Mouse (Mus musculus): Measurements from ENCODE around the gene Megf8.

The Megf8 gene

GRCm38 (mm10) chr7:25396621-25397020 lies 79.7 kb downstream of the Megf8 start:
- in situ Hi-C loops (cut with MboI, MseI): loop anchor here (5.0 kb wide), 1 partner anchor 1024 kb away; the partner anchor contains the start of gene Kcnn4

GRCm38 (mm10) chr7:25398610-25399009 lies 81.6 kb downstream of the Megf8 start, which contains the start of gene Lipe:
TSS of gene Lipe (minus strand) at chr7:25398710.
- in situ Hi-C loops (cut with MboI, MseI): loop anchor here (5.0 kb wide), 1 partner anchor 1026 kb away; the partner anchor contains the start of gene Kcnn4

DNA sequence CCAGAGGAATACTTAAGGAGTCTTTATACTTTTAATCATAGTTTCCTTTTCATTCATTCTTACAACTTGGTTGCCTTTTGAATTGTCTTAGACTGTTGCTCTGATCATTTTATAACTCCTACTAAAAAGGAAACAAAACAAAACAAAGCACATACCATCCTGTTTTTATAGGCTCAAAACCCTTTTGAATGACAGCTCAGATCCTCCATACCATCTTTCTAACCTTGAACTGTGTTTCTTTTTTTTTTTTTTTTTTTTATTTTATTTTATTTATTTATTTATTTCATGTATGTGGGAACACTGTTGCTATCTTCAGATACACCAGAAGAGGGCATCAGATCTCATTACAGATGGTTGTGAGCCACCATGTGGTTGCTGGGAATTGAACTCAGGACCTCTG lies 82.1 kb downstream of the Megf8 start:
- in situ Hi-C loops (cut with MboI, MseI): loop anchor here (5.0 kb wide), 1 partner anchor 1027 kb away; the partner anchor contains the start of gene Kcnn4

DNA sequence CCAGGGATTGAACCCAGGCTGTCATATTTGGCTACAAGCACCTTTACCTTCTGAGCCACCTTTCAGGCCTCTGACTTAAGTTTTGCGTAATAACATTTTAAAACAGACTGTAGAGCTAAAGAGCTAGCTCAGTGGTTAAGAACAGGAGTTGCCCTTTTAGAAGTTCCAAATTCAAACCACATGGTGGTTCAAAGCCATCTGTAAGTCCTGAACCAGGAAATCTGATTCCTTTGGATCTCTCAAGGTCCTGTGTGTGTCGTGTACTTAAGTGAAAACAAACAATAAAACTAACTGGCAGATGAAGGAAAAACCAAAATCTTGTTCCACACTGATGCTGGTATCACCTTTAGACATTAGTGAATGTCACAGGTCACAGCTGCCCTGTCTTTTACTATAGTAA lies 84.6 kb downstream of the Megf8 start:
- in situ Hi-C loops (cut with MboI, MseI): no loop called here

DNA sequence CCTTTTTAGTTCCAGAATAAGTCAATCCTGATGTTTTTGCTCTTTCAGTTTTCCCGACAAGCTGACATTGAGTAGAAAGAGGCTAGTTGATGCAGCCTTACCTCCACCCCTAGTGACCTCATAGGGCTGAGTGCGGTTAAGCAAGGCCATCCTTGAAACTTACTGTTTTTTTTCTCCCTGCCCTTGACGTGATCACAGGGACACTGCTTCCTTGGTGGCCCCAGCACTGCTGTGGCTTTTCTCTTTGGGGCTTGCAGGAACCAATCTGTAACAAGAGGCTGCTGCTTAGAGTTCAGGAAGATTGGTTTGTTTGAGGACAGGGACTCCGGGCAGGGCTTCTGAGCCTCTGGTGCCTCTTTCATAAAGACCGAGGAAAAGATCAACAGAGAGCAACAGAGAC lies 85.0 kb downstream of the Megf8 start:
- in situ Hi-C loops (cut with MboI, MseI): no loop called here

DNA sequence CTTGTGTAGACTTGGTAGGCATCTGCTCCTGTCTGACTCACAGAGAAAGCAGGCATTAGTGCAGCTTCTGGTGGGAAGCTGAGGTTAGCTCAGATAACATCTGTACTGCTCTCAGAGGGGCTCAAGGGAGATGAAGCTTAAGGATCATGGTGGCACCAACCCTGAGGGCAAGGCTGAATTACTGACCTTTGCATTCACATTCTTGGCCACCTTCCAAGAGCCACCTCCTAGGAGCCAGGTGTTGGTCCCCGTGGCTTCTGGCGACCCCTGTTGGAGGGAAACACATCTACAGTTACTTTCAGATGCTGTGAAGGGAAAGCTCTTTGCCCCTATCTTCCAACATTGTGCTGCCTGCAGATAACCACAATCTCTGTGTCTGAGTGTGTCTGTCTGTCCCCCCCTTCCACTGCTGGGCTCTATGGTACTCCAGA lies 85.7 kb downstream of the Megf8 start:
- in situ Hi-C loops (cut with MboI, MseI): no loop called here

- in situ Hi-C loops (cut with MboI, MseI): no loop called here
Observed at GRCm38 (mm10) chr7:25406468-25406867, 89.5 kb downstream of the Megf8 start.

DNA sequence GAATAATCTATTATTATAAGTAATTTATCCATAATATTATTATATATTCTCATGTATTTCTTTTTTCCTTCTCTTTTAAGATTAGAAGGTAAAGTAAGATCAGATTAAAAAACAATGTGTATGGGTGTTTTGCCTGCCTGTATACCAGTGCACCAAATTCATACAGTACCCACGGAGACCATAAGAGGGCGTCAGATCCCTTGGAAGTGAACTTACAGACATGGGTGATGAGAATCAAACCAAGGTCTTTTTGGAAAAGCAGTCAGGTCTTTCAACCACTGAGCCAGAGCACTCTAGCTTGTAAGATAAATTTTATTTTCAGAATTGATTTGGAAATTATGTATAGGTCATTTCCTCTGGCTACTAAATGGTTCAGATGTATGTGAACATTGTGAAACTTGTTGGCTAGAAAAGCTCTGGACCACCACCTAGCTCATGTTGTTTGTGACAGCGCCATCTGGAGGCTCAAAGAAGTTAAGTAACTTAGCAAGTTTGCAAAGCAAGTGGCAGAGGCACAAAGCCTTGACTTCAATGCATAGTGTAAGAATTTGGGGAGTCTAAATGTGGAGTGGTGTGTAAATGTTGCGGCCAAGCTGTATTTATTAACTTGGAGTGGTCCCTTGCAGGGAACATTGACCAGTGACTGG lies 92.3 kb downstream of the Megf8 start:
- in situ Hi-C loops (cut with MboI, MseI): no loop called here

GRCm38 (mm10) chr7:25410969-25411615 lies 94.1 kb downstream of the Megf8 start:
- in situ Hi-C loops (cut with MboI, MseI): no loop called here

GRCm38 (mm10) chr7:25411861-25412260 lies 94.9 kb downstream of the Megf8 start:
- in situ Hi-C loops (cut with MboI, MseI): no loop called here

- in situ Hi-C loops (cut with MboI, MseI): no loop called here
Observed at GRCm38 (mm10) chr7:25412833-25413441, 96.0 kb downstream of the Megf8 start, which contains the start of gene Cxcl17. TSS of gene Cxcl17 (minus strand) at chr7:25412886.
